Mouse (Mus musculus): ENCODE results near the gene Dnm1.
"Not testable (repeated sequence)": the region's sequence is repeated elsewhere in the genome, so short reads cannot be mapped to it uniquely, and the experiment has no call there.

Gene Dnm1

DNA sequence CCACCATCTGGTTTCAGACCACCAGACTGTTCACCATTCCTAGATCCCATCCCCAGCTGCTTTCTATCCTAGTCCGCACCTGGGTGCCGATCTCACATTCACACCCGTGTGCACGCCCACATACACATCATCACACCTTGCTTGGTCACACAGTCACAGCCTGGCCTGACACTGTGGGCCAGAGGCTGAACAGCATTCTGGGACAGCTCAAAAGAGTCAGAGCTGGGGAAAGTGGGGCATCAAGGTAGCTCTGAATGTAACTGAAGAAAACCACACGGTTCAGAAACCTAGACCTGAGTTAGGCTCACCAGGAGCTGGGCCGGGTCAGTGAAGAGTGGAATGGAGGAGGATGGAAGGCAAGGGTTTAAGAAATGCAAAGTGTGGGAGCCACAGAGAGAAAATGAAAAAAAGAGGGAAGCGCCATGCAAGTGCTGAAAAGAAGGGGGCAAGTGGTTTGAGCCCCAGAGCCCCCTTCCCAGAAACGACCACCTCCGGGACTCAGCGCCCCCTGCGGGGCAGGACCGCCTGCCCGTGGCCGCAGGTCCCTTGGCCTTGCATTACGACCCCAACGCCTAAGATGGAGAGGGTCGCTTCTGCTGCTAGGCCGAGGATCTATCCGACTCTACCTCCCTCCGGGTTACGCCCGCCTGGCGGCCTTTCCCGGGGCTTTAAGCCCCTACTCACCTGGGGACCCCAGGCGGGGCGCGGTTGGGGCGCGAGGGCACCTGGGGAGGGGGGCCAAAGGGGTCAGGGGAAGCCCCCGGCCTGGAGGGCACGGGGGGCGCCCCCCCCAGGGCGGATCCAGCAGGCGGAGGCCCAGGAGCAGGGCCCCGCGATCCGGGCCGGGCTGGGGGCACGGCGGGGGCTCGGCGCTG lies 41.5 kb downstream of the Dnm1 start:
- no peak for DNase-seq (ENCODE audit: low spot score in 2 of 2)

DNA sequence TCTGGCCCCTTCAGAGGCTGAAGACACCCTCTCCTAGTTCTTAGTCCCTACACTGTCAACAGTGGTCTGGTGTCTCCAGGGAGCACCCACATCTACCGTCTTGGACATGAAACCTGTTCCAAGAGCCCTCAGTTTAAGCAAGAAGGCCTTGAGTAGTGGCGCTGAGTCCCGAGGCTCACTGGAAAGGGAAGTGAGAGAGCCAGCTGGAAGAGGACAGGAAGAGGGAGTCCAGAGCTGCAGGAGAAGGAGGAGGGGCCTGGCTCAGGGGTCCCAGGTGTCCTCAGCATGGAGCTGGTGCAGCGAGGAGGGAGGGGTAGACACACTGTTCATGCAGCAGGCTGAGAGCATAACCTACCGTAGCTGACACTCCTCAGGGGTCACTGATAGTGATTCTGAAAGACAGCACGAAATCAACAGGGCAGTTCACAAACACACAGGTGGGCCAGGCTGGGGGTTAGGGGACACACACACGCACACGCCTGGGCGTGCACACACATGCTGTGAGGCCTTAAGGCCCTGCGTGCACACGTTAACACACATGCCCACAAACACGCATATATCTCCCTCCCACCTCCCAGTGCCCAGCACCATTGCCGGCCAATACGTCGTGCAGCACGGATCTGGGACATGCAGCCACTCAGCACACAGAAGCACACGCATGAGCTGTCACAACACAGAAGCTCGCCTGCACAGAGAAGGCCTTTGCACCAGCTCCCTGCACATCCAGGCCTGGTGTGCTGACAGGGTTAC lies 42.9 kb downstream of the Dnm1 start:
- DNase-seq (ENCODE audit: low spot score in 2 of 2) = no peak

- no peak for DNase-seq (ENCODE audit: low spot score in 2 of 2)
Measured at GRCm38 (mm10) chr2:32308870-32309568, 44.1 kb downstream of the Dnm1 start.

GRCm38 (mm10) chr2:32307941-32308760 lies 45.0 kb downstream of the Dnm1 start:
- DNase-seq (ENCODE audit: low spot score in 2 of 2) = peak in 1 of 2 experiments; percentile 33

- peak in 1 of 2 experiments; percentile 16 for DNase-seq (ENCODE audit: low spot score in 2 of 2)
Measured at GRCm38 (mm10) chr2:32307247-32307798, 45.8 kb downstream of the Dnm1 start.

- DNase-seq (ENCODE audit: low spot score in 2 of 2) = peak in 1 of 2 experiments; percentile 16
Measured at GRCm38 (mm10) chr2:32306176-32306575, 47.0 kb downstream of the Dnm1 start.

- peak in 1 of 2 experiments; percentile 16 for DNase-seq (ENCODE audit: low spot score in 2 of 2)
Measured at GRCm38 (mm10) chr2:32305668-32306067, 47.5 kb downstream of the Dnm1 start.

GRCm38 (mm10) chr2:32304145-32304832 lies 48.8 kb downstream of the Dnm1 start:
- DNase-seq (ENCODE audit: low spot score in 2 of 2) = no peak

DNA sequence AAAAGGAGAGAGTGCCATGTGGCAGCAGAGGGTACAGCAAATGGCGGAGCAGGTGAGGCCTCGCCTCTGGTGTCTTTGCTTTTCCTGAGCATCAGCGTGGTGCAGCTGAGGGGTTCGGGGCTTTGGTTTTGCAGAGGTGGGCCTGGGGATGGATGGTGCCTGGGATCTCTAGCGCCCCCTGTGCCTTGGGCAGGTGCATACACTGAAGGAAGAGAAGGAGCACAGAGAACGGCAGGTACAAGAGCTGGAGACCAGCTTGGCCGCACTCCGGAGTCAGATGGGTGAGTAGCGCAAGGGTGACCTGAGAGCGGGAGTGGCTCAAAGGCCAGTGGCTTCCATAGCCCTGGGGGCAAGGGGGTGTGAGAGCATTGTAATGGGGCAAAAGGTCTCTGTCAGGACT lies 50.2 kb downstream of the Dnm1 start:
- DNase-seq (ENCODE audit: low spot score in 2 of 2) = no peak

DNA sequence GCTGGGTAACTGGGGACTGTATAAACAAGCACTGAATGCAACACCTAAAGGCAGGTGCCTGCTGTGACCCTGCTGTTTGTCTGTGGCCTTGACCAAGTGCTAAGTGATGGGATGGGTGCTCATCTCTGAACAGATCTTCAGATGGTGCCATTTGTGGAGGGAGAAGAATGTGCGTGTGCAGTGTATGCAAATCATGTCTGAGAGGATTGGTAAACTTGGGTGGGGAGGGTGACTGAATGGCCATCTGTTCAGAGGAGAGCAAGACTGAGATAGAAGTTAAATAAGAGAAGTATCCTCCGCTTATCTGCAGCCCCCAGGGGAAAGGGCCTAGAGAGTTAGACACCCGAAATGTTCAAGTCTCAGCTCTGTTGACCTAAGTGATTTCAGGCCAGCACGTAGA lies 53.7 kb downstream of the Dnm1 start:
- no peak for DNase-seq (ENCODE audit: low spot score in 2 of 2)

DNA sequence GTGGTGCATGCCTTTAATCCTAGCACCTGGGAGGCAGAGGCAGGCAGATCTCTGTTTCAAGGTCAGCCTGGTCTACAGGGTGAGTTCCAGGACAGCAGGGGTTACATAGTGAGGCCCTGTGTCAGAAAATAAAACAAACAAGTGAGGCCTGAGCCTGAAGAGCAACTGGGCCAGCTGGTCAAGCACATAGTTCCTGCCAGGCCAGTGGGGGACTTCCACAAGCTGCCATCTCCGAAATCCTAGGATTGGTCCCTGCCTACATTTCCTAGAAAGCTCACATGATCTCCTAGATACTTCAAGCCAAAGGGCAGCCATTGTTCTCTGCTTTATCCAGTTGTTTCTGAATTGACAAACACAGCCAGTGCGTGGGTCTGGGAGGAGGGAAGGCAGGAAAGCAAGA lies 57.3 kb downstream of the Dnm1 start:
- DNase-seq (ENCODE audit: low spot score in 2 of 2) = not testable (repeated sequence)

DNA sequence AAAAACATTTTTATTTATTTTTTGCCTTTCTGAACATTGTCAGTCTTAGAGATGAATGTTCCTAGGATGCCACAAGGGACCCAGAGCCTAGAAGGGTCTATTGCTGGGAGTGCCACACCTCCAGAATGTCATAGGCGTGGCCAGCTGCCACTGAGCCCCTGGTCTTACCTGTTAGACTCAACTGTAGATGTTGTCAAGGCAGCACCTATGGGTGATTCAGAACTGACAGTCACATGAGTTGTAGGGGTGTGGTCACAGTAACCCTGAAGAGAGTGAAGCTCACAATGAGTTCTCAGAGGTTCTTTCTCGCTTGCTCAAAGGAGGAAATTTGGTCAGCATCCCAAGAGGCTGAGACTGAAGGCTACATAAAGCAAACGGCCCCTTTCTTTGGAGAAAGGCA lies 57.9 kb downstream of the Dnm1 start:
- no peak for DNase-seq (ENCODE audit: low spot score in 2 of 2)

GRCm38 (mm10) chr2:32294348-32294747 lies 58.8 kb downstream of the Dnm1 start:
- DNase-seq (ENCODE audit: low spot score in 2 of 2) = no peak

DNA sequence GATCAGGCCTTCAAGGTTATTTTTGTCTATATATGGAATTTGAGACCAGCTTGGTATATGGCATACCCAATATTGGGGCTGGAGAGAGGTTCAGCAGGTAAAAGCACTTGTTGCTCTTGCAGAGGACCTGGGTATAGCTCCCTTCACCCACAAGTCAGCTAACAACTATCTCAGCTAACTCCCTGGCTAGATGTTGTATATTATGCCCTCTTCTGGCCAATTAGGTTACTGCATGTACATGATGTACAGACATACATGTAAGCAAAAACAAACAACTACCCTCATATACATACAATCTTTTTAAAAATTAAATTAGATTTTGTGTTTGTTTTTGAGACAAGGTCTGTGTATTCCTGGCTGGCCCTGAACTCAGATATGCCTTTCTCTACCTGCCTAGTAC lies 63.6 kb downstream of the Dnm1 start:
- DNase-seq (ENCODE audit: low spot score in 2 of 2) = no peak

DNA sequence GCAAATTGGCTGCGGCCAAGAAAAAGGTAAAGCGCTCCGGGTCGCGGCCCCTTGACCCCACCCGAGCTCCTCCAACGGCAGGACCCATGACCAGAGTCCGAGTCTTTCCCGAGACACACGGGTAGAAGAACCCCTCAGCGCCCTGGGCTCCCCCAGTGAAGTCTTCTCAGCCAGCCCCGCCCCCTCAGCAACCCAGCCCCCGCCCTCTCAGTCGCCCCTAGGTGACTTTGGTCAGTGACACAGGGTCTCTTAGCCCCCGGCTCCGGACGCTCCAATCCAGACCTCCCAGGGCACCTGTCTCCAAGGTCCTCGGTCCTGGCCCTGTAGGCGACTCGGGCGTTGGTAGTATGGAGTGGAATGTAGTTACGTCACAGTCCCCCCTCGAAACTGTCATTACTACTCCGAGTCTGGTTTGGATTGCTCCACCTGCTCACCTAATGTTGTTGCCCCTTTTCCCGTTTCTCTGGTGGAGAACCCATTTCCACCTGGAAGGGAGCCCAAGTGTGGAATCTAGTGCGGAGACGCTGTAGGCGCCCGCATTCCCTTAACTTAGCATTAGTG lies 64.7 kb downstream of the Dnm1 start:
- DNase-seq (ENCODE audit: low spot score in 2 of 2) = no peak

DNA sequence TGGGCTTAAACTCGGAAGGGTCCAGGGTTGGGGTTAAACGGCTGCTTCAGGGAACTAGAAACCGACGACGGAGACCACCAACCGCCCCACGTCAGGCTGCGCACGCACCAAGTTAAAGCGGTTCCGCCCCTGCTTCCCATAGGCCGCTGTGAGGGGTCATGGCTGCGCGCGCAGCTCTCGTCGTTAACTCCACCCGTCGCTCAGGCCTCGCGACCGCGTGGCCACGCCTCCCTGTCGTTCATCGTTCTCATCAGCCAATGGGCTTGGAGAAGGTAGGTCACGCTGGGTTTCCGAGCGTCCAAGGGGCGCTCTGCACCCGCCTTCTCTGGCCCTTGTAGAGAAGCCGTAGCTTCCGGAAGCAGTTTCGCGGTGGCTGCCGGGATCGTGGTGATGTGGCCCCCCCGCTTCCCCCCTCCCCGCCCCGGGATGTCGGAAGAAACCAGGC lies 65.2 kb downstream of the Dnm1 start, which contains the start of gene Swi5:
Gene Swi5 (minus strand): TSS at position 153 of the 445 bp plus-strand sequence.
- peak; percentile 98 to 100 for DNase-seq (ENCODE audit: low spot score in 2 of 2)

- no peak for DNase-seq (ENCODE audit: low spot score in 2 of 2)
Measured at GRCm38 (mm10) chr2:32287334-32287840, 65.8 kb downstream of the Dnm1 start, which contains the start of gene Golga2. TSS of gene Golga2 (plus strand) at chr2:32287384.

DNA sequence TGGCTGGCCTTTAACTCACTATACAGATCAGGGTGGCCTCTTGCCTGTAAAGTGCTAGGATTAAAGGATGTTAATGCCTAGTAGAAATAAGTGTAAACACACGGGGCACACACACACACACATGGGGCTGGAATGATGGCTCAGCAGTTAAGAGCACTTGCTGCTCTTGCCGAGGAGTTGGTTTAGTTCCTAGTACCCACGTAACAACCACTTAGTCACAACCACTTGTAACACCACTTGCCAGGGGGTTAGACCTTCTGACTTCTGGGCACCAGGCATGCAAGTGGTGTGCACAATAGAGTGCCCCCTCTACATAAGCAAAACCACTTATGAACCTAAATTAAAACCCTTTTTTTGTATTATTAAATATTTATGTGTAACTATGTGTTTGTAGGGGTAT lies 69.2 kb downstream of the Dnm1 start:
- no peak for DNase-seq (ENCODE audit: low spot score in 2 of 2)

DNA sequence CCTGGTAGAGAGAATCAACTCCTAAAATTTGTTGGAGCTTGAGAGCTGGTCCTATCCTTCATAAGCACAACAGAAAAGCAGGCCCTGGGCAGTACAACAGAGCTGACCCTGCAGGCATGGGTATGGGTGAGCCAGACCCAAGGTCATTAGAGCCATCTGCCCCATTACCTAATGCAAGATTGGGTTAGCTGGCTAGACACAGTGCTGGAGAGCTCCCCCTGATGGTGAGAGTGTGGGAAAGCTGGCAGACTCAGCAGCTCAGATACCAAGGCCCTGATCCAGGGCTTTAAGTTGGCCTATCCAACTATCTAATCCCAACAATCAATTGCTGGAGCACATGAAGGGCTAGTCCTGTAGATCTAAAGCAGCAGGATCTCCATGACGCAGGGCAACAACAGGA lies 70.4 kb downstream of the Dnm1 start:
- DNase-seq (ENCODE audit: low spot score in 2 of 2) = no peak

- no peak for DNase-seq (ENCODE audit: low spot score in 2 of 2)
Measured at GRCm38 (mm10) chr2:32282289-32282688, 70.8 kb downstream of the Dnm1 start.
